Mouse (Mus musculus) left cerebral cortex, postnatal 14 days (tissue): ENCODE measurements around the gene 2610507B11Rik. TPM values are rescaled to one million over a fixed set of nuclear protein-coding genes. Genes with fewer than 3 reads are reported as not detected.
"Not testable (repeated sequence)": the region's sequence is repeated elsewhere in the genome, so short reads cannot be mapped to it uniquely, and the experiment has no call there.

Experiments used
- DNase-seq, 2 experiments: peaks; one replicate each; pipeline ENCODE4 v3.0.0; 2021 to 2022; ENCODE audit warnings: low spot score in 2 of 2, mixed read lengths in 1 of 2
- intact Hi-C: fragments of 180-260 bp; cut with DNase I; formaldehyde crosslinking; loops from one replicate; pipeline ENCODE4 v1.15.1; 2025
- total RNA-seq, 2 experiments: library from RNA; stranded (reverse); gene quantifications; 2 replicates each; pipeline ENCODE4 v1.2.3; 2021

The 2610507B11Rik gene
- total RNA-seq, 2 experiments from 2014 or later = 171 to 187 TPM

DNA sequence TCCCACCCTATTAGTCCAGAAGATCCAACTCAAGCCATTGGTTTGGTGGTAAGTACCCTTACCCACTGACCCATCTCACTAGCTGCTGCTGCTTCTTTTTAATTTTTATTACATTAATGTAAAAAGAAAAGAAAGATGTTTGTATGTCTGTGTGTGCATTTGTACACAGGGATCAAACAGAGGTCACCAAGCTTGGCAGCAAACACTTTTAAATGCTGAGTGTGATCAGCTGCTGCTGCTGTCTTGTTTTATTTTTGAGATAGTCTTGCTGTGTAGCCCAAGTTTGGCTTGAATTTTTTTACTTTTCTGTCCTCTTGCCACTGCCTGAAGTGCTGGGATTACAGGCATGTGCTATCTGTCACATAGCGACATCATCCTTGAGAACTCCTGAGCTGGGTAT is 14.0 kb downstream of the 2610507B11Rik start:
- intact Hi-C loops = loop anchor here (5.0 kb wide), 1 partner anchor 53 kb away; no protein-coding TSS in a partner anchor
- DNase-seq = no peak

GRCm38 (mm10) chr11:78276169-78276568 is 14.6 kb downstream of the 2610507B11Rik start:
- intact Hi-C loops = loop anchor here (5.0 kb wide), 1 partner anchor 54 kb away; no protein-coding TSS in a partner anchor
- DNase-seq = not testable (repeated sequence)

- DNase-seq = no peak
- intact Hi-C loops = loop anchor here (5.0 kb wide), 1 partner anchor 57 kb away; no protein-coding TSS in a partner anchor
Observed at GRCm38 (mm10) chr11:78278853-78279252, 17.3 kb downstream of the 2610507B11Rik start.

DNA sequence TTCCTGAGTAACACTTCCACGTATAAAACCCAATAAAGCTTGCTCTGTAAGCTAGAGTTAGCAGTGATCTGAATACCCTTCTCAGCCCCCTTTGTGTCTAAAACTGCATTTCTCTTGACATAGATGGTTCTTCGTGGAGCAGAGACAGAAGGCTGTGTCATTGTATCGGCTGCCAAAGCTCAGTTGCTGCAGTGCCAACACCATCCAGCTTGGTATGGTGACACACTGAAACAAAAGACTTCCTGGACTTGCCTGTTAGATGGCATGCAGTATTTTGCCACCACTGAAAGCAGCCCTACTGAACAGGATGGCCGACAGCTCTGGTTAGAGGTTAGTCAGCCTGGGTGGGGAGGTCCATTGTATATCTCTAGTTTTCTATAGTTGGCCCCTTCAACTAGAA is 18.0 kb downstream of the 2610507B11Rik start:
- no peak for DNase-seq
- intact Hi-C loops = loop anchor here (5.0 kb wide), 1 partner anchor 57 kb away; no protein-coding TSS in a partner anchor

DNA sequence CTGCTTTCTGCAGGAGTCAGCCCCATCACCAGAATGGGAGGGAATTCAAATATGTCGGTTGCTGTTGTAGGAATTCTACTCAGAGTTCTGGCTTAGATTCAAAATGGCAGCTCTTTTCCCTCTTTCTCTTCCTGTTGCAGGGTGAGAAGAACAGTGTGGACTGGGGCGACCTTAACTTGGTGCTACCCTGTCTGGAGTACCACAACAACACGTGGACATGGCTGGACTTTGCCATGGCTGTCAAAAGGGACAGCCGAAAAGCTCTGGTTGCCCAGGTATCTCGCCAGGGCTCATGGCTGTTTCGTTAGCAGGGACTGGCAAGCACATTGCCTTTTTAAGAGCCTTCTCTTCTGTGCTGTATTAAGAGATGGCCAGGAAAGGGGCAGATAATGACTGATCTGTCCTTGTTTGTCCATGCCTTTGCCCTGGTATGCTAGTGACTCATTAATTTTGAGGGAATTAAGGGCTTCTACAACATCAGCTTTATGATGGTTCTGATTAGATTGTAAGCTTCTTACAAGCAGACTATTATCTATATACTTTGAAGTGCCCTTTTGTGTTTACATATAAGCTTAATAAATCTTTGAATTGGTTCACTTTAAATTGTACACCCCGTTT is 27.7 kb downstream of the 2610507B11Rik start:
- no peak for DNase-seq
- intact Hi-C loops = no loop called here

DNA sequence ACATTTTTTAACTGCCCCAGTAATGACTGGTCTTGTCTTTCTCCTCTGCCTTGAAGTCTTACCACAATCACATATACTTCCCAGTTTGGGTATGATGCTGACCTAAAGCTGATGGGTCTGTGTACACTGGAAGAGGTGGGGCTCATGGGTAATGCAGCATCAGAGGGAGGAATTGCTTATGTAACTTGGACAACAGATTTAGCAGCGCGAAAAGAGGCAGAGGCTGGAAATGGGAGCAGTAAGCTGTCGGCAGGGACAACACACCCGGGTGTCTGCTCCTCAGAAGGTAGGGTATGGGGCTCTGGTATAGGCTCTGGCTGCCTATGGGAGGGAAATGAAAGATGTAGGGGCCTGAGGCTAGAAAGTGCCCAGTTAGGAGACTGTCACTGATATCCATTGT is 29.1 kb downstream of the 2610507B11Rik start, which contains the start of gene BC030499:
Gene BC030499 (plus strand): TSS at position 188 of the 400 bp plus-strand sequence.
- intact Hi-C loops = no loop called here
- peak; percentile 27 to 41 for DNase-seq

DNA sequence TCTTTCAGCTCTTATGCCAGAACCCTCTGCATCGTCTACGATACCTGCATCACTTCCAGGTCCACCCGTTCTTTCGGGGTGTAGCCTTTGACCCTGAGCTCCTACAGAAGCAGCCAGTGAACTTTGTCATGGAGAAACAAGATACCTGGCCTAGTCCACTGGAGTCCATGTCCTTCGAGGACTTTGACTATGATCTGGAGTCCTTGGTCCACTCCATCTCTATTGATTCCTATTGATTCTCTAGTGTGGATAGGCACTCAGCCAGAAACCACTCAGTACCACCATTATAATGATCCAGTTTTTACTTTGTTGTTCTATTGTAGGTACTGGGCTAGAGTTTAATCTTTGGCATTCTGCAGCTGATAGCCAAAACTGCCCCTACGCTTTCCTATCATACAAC is 33.0 kb downstream of the 2610507B11Rik start:
- intact Hi-C loops = no loop called here
- DNase-seq = no peak

DNA sequence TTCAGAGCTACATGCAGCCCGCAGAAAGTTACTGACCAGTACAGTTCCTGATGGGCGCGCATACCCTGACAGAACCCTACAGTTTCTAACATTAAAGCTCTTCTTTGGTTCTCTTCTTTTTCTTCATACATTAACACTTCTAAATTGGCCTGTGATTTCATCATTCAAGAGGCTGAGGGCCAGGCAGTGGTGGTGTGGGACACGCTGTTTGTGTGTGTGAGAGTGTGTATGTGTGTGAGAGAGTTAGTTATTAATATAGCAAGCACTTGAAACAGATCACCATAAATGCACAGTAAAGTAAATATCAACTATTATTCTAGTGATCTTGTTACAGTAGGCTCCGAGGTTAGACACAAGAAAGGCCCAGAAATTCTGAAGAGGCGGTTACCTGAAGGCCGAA is 39.4 kb downstream of the 2610507B11Rik start:
- intact Hi-C loops = loop anchor here (1.0 kb wide), 1 partner anchor 27 kb away; the partner anchor contains the start of gene Pigs
- DNase-seq = peak in 1 of 2 experiments; percentile 40

DNA sequence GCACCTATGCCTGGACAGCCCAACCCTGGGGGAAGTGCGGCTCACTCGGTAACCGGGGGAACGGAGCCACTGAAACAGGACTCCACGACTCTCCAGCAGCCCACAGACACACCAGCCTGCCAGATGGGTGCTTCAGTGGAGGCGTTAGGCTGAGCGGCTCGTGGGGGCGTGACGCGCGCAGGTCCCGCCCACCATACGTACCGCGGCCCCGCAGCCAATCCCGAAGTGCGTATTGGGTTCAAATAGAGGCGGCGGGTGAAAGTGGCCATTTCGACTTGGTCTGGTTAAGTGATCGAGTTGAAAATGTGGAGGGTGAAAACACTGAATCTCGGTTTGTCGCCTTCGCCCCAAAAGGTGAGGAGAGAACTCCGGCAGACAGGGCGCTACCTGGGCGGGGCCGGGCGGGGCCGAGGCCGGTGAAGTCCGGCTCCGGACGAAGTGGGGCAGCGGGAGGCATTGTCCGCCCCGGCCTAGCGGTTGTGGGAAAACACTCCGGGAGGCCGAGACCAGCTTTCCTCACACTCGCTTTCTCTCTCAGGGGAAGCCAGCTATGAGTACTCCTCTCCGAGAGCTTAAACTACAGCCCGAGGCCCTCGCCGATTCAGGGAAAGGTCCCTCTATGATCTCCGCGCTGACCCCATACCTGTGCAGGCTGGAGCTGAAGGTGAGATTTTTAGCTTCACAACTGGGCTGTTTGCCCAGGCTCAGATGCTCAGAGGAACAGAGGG is 40.0 kb downstream of the 2610507B11Rik start, which contains the start of gene Spag5:
Gene Spag5 (plus strand): TSS at position 173 of the 728 bp plus-strand sequence.
- intact Hi-C loops = loop anchor here (1.0 kb wide), 1 partner anchor 27 kb away; the partner anchor contains the start of gene Pigs
- peak; percentile 91 to 94 for DNase-seq

DNA sequence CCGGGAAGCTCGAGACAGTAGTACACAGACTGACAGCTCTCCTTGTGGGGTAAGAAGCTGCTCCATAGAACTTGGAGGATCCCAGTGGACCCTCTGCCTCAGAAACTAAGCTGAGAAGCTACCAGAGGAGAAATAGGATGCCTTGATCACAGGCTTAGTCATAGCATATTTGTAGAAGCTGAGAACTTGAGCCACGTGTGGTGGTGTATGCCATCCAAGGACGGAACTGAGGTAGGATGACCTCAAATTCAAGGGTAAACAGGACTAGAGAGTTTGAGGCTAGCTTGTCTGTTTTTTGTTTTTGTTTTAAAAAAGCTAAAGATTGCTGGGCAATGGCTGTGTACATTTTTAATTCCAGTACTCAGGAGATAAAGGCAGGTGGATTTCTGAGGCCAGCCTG is 43.7 kb downstream of the 2610507B11Rik start:
- no peak for DNase-seq
- intact Hi-C loops = no loop called here

DNA sequence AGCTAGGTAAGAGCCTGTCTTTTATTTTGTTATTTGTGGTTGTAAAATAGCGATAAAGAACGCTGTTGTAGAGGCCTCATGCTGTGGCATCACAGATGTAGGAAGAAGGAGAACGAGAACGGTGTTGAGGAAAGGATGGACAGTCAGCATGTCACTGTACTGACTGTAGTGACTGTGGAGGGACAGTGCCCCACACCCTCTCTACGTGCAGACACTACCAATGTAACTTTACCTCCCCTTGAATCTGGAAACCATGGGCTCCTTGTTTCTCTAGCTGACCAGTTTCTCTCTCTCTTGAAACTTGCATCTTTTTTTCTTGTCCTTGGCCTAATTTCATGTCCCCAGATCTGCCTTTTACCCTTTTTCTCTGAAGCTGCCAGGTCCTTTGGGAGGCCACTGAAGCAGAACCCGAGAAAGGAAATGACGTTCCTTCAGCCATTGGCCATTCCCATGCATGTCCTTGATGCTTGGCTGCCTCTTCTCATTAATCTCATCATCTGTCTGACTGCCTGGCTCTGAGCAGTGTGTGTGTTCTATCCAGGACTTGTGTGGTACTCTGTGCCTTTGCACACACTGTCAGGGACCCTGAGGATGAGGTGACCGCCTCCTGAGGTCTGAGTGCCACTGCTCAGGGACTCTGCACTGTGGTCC is 49.4 kb downstream of the 2610507B11Rik start:
- no peak for DNase-seq
- intact Hi-C loops = no loop called here

- intact Hi-C loops = no loop called here
Observed at GRCm38 (mm10) chr11:78313662-78314061, 52.1 kb downstream of the 2610507B11Rik start.

DNA sequence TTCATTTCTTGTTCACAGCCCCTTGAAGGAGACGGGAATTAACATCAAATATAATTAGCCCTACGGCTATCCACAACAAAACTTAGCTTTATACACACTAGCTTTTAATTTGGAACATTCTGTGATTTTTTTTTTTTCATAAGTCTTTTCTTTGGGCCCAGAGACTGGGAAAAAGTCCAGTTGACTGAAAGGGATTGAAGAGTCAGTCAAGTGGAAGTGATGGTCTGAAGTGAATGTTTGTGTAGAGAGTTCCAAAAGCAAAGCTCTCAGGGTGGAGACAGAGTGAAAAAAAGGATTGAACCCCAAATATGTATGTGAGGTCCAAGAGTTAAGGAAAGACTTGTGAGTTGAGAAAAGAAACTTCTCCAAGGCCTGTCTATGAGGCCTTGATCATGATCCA is 56.9 kb downstream of the 2610507B11Rik start:
- DNase-seq = no peak
- intact Hi-C loops = no loop called here

More at GRCm38 (mm10) chr11:78313662-78314061, 52.1 kb downstream of the 2610507B11Rik start:
- no peak for DNase-seq

DNA sequence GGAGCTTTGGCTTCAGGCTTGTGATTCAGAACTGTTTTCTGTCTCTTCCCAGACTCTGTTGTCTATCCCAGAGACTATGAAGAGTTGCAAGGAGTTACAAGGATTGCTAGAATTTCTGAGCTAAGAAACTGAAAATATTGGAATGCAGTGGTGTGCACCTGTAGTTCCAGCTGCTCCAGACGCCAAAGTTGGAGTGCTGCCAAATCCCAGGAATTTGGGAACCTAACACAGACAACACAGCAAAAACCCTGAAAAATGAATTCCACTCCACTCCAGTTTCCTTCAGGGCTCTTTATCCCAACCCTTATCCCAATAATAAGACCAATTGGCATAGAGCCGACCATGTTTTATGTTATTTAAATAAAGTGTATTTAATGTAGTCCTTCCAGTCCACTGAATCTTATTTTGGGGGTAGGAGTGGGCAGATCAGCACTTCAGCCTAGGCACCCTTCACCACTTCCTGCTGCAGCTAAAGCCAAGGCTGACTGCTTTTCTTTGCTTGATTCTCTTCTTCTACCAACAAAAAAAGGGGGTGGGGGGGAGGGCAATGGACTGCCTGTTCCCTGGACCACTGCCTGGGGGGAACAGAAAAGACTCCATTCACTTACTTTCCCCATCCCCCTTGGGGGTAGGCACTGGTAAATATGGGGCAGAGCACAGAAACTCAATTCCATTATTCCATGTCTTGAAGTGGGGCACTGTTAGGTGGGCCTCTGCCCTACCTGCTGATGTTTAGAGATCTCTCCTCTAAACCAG is 60.7 kb downstream of the 2610507B11Rik start:
- intact Hi-C loops = no loop called here
- peak; percentile 42 to 59 for DNase-seq

DNA sequence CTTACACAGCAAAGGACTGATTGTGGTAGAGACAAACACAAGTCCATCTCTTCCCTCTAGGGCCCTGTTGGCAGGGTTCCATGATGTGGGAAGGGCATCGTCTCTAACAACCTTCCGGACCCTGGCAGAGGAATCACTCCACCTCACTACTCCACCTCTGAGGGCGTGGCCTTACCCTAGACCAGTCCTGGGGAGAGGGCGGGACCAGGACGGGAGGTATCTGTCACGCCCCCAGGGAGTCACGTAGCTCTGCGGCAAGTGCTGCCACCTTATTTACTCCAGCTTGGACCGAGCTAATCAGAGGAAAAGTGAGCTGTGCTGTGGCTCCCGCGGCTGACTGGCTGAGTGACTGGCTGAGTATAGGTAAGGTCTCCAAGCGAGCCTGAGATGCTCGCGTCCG is 61.3 kb downstream of the 2610507B11Rik start, which contains the start of gene Aldoc:
Gene Aldoc (plus strand): TSS at position 109 of the 400 bp plus-strand sequence.
- DNase-seq = peak; percentile 71 to 72

DNA sequence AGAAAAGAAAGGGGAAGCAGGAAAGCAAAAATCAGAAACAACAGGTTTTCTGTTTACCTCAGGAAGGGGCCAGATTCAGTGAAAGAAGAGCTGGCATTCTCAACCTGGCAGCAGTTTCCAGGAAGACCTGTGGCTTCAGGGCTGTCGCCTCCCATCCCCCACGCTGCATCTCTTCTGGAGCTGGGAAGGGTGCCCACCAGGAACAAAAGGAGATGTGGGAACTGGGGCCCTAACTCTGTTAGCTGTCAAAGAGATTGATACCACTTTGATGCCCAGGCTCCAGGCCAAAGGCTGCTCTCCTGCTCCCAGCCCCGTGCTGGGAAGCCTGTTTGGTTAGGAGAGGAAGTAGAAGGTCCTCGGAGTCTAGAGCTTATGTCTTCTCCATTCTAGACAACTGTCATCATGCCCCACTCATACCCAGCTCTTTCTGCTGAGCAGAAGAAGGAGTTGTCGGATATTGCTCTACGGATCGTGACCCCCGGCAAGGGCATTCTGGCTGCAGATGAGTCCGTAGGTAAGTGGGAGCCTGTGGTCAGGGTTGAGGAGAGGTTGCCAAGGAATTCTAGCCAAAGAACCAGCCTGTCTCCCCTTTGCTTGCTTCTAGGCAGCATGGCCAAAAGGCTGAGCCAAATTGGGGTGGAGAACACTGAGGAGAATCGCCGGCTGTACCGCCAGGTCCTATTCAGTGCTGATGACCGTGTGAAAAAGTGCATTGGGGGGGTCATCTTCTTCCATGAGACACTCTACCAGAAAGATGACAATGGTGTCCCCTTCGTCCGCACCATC is 62.6 kb downstream of the 2610507B11Rik start:
- intact Hi-C loops = no loop called here
- DNase-seq = peak; percentile 36 to 46

More for the DNA sequence above, 61.3 kb downstream of the 2610507B11Rik start, which contains the start of gene Aldoc:
- intact Hi-C loops = no loop called here

GRCm38 (mm10) chr11:78324965-78325364 is 63.4 kb downstream of the 2610507B11Rik start:
- intact Hi-C loops = loop anchor here (5.0 kb wide), 1 partner anchor 63 kb away; the partner anchor contains the start of gene 2610507B11Rik
- no peak for DNase-seq

- DNase-seq = no peak
- intact Hi-C loops = loop anchor here (5.0 kb wide), 1 partner anchor 65 kb away; the partner anchor contains the start of gene 2610507B11Rik
Observed at GRCm38 (mm10) chr11:78327215-78327614, 65.7 kb downstream of the 2610507B11Rik start.
